Mouse (Mus musculus): ENCODE results near the gene Sepsecs.

Gene Sepsecs

GRCm38 (mm10) chr5:52643947-52644840 lies 25.3 kb downstream of the Sepsecs start:
- no peak for DNase-seq (ENCODE audit: low spot score)

GRCm38 (mm10) chr5:52641736-52642135 lies 27.8 kb downstream of the Sepsecs start:
- no peak for DNase-seq (ENCODE audit: low spot score)

- DNase-seq (ENCODE audit: low spot score), result no peak
Observed at GRCm38 (mm10) chr5:52638916-52639315, 30.6 kb downstream of the Sepsecs start.

- DNase-seq (ENCODE audit: low spot score), result no peak
Observed at GRCm38 (mm10) chr5:52638006-52638405, 31.5 kb downstream of the Sepsecs start.

- no peak for DNase-seq (ENCODE audit: low spot score)
Observed at GRCm38 (mm10) chr5:52636923-52637322, 32.6 kb downstream of the Sepsecs start.

- DNase-seq (ENCODE audit: low spot score), result no peak
Observed at GRCm38 (mm10) chr5:52636025-52636755, 33.3 kb downstream of the Sepsecs start.

GRCm38 (mm10) chr5:52634017-52634416 lies 35.5 kb downstream of the Sepsecs start:
- no peak for DNase-seq (ENCODE audit: low spot score)

- DNase-seq (ENCODE audit: low spot score), result no peak
Observed at GRCm38 (mm10) chr5:52630541-52630940, 39.0 kb downstream of the Sepsecs start.

- DNase-seq (ENCODE audit: low spot score), result no peak
Observed at GRCm38 (mm10) chr5:52629214-52629613, 40.3 kb downstream of the Sepsecs start.

- no peak for DNase-seq (ENCODE audit: low spot score)
Observed at GRCm38 (mm10) chr5:52628783-52629182, 40.7 kb downstream of the Sepsecs start.

- DNase-seq (ENCODE audit: low spot score), result no peak
Observed at GRCm38 (mm10) chr5:52627713-52628112, 41.8 kb downstream of the Sepsecs start.

- no peak for DNase-seq (ENCODE audit: low spot score)
Observed at GRCm38 (mm10) chr5:52626092-52626491, 43.4 kb downstream of the Sepsecs start.

- DNase-seq (ENCODE audit: low spot score), result peak; percentile 35
Observed at GRCm38 (mm10) chr5:52624956-52625355, 44.6 kb downstream of the Sepsecs start.

GRCm38 (mm10) chr5:52623099-52623498 lies 46.4 kb downstream of the Sepsecs start:
- DNase-seq (ENCODE audit: low spot score), result no peak

GRCm38 (mm10) chr5:52618348-52619270 lies 50.9 kb downstream of the Sepsecs start:
- no peak for DNase-seq (ENCODE audit: low spot score)

GRCm38 (mm10) chr5:52617711-52618347 lies 51.7 kb downstream of the Sepsecs start:
- no peak for DNase-seq (ENCODE audit: low spot score)

- peak; percentile 23 for DNase-seq (ENCODE audit: low spot score)
Observed at GRCm38 (mm10) chr5:52616549-52616948, 53.0 kb downstream of the Sepsecs start.

- DNase-seq (ENCODE audit: low spot score), result no peak
Observed at GRCm38 (mm10) chr5:52615421-52615820, 54.1 kb downstream of the Sepsecs start.

- DNase-seq (ENCODE audit: low spot score), result no peak
Observed at GRCm38 (mm10) chr5:52614686-52615085, 54.8 kb downstream of the Sepsecs start.

- no peak for DNase-seq (ENCODE audit: low spot score)
Observed at GRCm38 (mm10) chr5:52612776-52613175, 56.7 kb downstream of the Sepsecs start.

- DNase-seq (ENCODE audit: low spot score), result no peak
Observed at GRCm38 (mm10) chr5:52611315-52611895, 58.1 kb downstream of the Sepsecs start.
